Mouse (Mus musculus): ENCODE data around the gene Gtpbp6. TPM values are rescaled to one million over a fixed set of nuclear protein-coding genes. Genes with fewer than 3 reads are reported as not detected.

Gene Gtpbp6
- polyA plus RNA-seq, 1 experiment from 2014 or later, result 38.2 TPM

GRCm38 (mm10) chr5:110106901-110107564, 964 bp downstream of the Gtpbp6 start:
- peak overlapping the region; percentile 77 for H3K9ac ChIP-seq
- no peaks in the 10 kb centered on the region for H3K27me3 ChIP-seq
- H3K4me2 ChIP-seq (replicated peaks), result peak overlapping the region; percentile 80
- peaks cover 18% of the 10 kb centered on the region for H3K4me1 ChIP-seq
- peak overlapping the region; percentile 99 for H3K27ac ChIP-seq (replicated peaks)
- H3K36me3 ChIP-seq, result peaks cover 38% of the 10 kb centered on the region
- WGBS, result 13% methylated on average over 41 of the region's 41 CpGs
- H3K4me3 ChIP-seq (replicated peaks), result peak overlapping the region; percentile 77
- ATAC-seq (ENCODE audit: insufficient number of reproducible peaks, low FRiP score, low TSS enrichment, low read depth), result peak; percentile 25; the same call in 1 of the 2 replicates
- 0 out of 2 replicates have a peak, but pooled peaks cover 3% of the 10 kb centered on the region for H3K9me3 ChIP-seq (replicated peaks)

DNA sequence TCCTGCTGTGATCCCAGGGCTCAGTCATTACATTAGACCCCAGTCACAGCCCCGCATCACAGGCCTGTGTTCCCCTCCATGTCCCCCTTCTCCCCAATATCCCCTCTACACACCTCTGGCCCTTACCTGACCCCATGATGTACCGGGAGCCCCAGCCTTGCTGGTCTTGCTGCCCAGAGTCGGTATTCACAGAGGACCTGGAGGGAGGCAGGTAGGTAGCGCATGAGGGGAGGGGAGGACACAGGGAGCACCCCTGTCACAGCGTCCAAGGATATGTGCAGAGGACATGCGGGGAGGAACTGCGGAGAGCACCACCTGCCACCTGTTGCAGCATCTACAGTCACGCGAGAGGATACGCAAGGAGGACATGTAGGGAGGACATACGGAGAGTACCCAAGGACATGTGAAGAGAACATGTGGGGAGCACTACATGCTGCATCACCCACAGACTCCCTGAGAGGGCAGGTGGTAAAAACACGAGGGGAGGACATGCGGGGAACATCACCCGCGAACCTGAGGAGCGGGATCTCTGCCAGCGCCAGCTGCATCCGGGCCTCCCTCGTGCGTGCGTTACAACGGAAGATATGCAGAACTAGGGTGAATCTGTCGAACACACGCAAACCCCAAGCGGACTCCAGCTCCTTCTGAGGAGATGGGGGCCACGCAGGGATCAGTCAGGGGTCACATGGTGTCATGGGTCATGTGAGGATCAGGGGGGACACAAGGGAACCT, 1.7 kb downstream of the Gtpbp6 start:
- 0 out of 2 replicates have a peak, but pooled peaks cover 3% of the 10 kb centered on the region for H3K9me3 ChIP-seq (replicated peaks)
- peak overlapping the region; percentile 80 for H3K4me2 ChIP-seq (replicated peaks)
- no peak for ATAC-seq (ENCODE audit: insufficient number of reproducible peaks, low FRiP score, low TSS enrichment, low read depth)
- 94% methylated on average over 26 of the region's 26 CpGs for WGBS
- H3K27me3 ChIP-seq, result no peaks in the 10 kb centered on the region
- H3K4me3 ChIP-seq (replicated peaks), result peak overlapping the region; percentile 77
- no peak overlapping the region for H3K27ac ChIP-seq (replicated peaks)
- H3K9ac ChIP-seq, result no peak overlapping the region
- H3K36me3 ChIP-seq, result peaks cover 38% of the 10 kb centered on the region
- peaks cover 25% of the 10 kb centered on the region for H3K4me1 ChIP-seq

GRCm38 (mm10) chr5:110104616-110105380, 3.2 kb downstream of the Gtpbp6 start:
- H3K4me3 ChIP-seq (replicated peaks), result no peak overlapping the region
- H3K27me3 ChIP-seq, result no peaks in the 10 kb centered on the region
- H3K9me3 ChIP-seq (replicated peaks), result 0 out of 2 replicates have a peak, but pooled peaks cover 3% of the 10 kb centered on the region
- H3K4me2 ChIP-seq (replicated peaks), result no peak overlapping the region
- H3K4me1 ChIP-seq, result peaks cover 37% of the 10 kb centered on the region
- H3K36me3 ChIP-seq, result peaks cover 38% of the 10 kb centered on the region
- no peak overlapping the region for H3K9ac ChIP-seq
- no peak for ATAC-seq (ENCODE audit: insufficient number of reproducible peaks, low FRiP score, low TSS enrichment, low read depth)
- 95% methylated on average over 36 of the region's 36 CpGs for WGBS
- H3K27ac ChIP-seq (replicated peaks), result no peak overlapping the region

DNA sequence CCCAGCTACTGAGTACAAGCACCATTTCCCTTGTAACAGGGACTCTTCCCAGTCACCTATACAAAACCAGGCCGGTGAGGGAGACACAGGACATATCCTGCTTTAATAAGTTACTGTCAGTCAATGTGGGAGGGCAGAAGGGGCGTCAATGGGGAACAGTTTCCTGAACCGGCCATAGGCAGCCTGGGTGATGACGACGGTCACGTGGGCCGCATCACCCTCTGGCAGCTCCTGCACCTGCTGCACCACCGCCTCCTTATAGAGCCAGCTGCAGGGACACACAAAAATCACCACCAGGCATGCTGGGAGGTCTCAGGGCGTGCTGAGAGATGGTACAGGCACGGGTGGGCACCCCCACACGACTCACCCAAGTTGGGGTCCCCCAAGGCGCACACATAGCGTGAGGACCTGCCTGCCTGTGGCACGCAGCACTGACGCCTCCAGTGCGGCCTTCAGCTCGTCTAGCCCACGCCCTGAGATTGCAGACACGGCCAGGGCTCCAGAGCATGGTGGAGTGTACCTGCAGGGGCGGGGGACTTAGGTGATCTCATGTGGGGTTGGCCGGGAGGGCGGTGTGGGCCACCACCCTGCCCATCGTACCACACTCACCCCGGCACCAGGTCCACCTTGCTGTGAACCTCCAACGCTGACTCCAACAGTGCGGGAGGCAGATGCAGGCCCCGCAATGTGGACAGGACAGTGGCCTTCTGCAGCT, 3.9 kb downstream of the Gtpbp6 start:
- H3K9ac ChIP-seq, result no peak overlapping the region
- H3K4me3 ChIP-seq (replicated peaks), result no peak overlapping the region
- no peak for ATAC-seq (ENCODE audit: insufficient number of reproducible peaks, low FRiP score, low TSS enrichment, low read depth)
- H3K4me1 ChIP-seq, result peaks cover 37% of the 10 kb centered on the region
- H3K27ac ChIP-seq (replicated peaks), result no peak overlapping the region
- H3K36me3 ChIP-seq, result peaks cover 38% of the 10 kb centered on the region
- 0 out of 2 replicates have a peak, but pooled peaks cover 3% of the 10 kb centered on the region for H3K9me3 ChIP-seq (replicated peaks)
- no peak overlapping the region for H3K4me2 ChIP-seq (replicated peaks)
- WGBS, result 95% methylated on average over 27 of the region's 27 CpGs
- no peaks in the 10 kb centered on the region for H3K27me3 ChIP-seq

DNA sequence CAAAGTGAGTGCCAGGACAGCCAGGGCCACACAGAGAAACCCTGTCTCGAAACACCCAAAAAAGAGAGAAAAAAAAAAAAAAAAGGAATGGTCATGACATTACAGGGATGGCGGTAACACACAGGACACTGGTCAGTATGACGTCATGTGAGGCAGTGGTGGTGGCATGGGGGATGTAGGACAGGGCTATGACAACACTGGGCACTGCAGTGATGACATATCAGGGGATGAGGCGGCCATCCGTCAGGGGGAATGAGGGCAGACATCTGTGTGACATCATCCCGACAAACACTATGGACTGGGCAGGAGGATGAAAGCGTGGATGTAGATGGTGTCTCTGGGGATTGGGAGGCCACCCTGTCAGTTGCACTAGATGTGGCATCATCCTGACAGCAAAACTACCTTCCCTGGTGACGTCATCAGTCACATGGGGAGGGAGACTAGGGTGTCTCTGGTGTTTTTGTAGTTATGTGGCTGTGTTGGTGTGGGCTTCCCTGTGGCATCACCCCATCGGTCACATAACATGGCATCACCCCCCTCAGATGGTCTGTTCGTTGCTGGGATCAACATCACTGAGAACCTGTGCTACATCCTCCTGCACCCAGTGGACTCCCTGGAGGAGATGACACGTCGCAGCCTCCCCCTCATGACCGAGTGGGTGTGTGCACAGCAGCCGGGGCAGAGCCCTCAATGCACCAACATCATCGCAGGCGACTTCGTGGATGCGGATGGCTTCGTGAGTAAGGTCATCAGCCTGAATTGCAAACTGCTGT, 5.0 kb downstream of the Gtpbp6 start:
- Histone ChIP-seq H3K4me3 (replicated peaks) (no peak overlapping the region), H3K36me3 (peaks cover 38% of the 10 kb centered on the region), H3K4me2 (replicated peaks) (no peak overlapping the region), H3K9me3 (replicated peaks) (0 out of 2 replicates have a peak, but pooled peaks cover 3% of the 10 kb centered on the region), H3K4me1 (peaks cover 37% of the 10 kb centered on the region), H3K27me3 (no peaks in the 10 kb centered on the region), H3K9ac (no peak overlapping the region), H3K27ac (replicated peaks) (no peak overlapping the region)
- ATAC-seq (ENCODE audit: insufficient number of reproducible peaks, low FRiP score, low TSS enrichment, low read depth), result no peak
- WGBS, result 94% methylated on average over 19 of the region's 19 CpGs

DNA sequence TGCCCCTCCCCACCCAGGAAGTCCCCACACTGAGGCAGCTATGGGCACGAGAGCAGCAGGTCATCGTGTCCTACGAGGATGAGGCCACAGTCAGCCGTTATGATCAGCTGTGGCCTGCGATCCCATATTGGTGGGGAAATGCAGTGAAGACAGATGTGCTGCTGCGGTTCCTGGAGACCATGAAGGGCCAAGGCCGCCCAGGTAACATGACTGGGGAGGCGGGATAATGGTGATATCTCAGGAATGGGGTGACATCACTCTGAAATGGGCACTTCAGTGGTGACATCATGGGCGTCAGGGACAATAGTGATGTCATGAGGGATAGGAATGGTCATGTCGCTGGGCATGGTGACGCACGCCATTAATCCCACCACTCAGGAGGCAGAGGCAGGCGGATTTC, 5.6 kb downstream of the Gtpbp6 start:
- H3K27ac ChIP-seq (replicated peaks), result no peak overlapping the region
- H3K4me3 ChIP-seq (replicated peaks), result no peak overlapping the region
- H3K9me3 ChIP-seq (replicated peaks), result 0 out of 2 replicates have a peak, but pooled peaks cover 3% of the 10 kb centered on the region
- H3K4me2 ChIP-seq (replicated peaks), result no peak overlapping the region
- H3K4me1 ChIP-seq, result peaks cover 37% of the 10 kb centered on the region
- ATAC-seq (ENCODE audit: insufficient number of reproducible peaks, low FRiP score, low TSS enrichment, low read depth), result no peak
- H3K9ac ChIP-seq, result no peak overlapping the region
- WGBS, result 90% methylated on average over 13 of the region's 13 CpGs
- H3K36me3 ChIP-seq, result peaks cover 38% of the 10 kb centered on the region
- no peaks in the 10 kb centered on the region for H3K27me3 ChIP-seq

DNA sequence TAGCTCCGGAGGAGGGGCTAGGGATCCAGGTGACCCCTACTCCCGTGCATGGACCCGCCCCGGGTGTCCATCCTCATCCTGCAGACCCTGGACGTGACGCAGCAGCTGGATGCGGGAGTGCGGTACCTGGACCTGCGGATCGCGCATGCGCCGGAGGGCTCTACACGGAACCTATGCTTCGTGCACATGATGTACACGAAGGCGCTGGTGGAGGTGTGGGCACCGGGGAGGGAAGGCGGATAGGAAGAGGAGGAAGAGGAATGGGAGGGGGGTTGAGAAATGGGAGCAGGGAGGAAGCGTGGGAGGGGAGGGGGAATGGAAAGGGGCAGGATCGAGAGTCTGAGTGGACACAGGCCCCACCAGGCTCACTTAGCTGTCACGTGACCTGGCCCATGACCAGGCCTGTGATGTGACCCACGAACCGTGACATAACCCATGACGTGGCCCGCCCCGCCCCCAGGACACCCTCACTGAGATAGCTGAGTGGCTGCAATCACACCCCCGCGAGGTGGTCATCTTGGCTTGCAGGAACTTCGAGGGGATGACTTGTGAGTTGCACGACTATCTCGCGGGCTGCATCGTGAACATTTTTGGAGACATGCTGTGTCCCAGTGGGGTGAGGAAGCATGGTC, 6.2 kb downstream of the Gtpbp6 start:
- Histone ChIP-seq H3K9ac (no peak overlapping the region), H3K4me2 (replicated peaks) (peak overlapping the region; percentile 83), H3K9me3 (replicated peaks) (0 out of 2 replicates have a peak, but pooled peaks cover 3% of the 10 kb centered on the region), H3K36me3 (peaks cover 38% of the 10 kb centered on the region), H3K27ac (replicated peaks) (no peak overlapping the region), H3K4me1 (peaks cover 34% of the 10 kb centered on the region), H3K4me3 (replicated peaks) (peak overlapping the region; percentile 38), H3K27me3 (no peaks in the 10 kb centered on the region)
- ATAC-seq (ENCODE audit: insufficient number of reproducible peaks, low FRiP score, low TSS enrichment, low read depth), result no peak
- WGBS, result 18% methylated on average over 34 of the region's 34 CpGs

DNA sequence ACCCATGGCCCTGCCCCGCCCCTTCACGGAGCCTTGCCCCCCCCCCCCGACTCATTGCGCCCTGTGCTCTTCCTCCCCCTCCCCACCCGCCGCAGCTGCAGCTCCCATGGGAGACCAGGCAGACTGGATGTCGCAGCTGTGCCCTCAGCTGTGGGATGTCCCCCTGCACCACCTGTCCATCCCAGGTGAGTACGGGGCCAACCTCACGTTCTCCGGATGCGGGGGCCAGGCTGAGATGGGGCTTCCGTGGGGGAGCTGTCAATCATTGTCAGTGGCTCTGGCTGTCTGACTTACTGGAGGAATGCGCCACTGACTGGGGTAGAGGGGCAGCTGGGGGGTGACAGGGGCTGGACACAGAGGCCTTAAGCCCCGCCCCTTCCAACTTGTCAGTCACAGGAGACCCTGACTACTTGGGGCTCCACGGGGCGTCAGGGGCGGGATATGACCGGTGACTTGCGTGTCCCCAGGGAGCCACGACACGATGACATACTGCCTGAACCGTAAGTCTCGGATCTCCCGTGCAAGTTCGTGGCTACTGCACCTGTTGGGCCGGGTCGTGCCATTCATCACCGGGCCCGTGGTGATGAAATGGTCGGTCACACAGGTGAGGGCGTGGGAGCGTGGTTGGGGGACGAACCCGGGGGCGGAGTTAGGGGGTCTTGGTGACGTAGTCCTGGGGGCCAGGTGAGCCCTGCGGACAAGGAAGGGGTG, 6.9 kb downstream of the Gtpbp6 start:
- ATAC-seq (ENCODE audit: insufficient number of reproducible peaks, low FRiP score, low TSS enrichment, low read depth), result no peak
- H3K9ac ChIP-seq, result no peak overlapping the region
- 0 out of 2 replicates have a peak, but pooled peaks cover 3% of the 10 kb centered on the region for H3K9me3 ChIP-seq (replicated peaks)
- H3K4me2 ChIP-seq (replicated peaks), result peak overlapping the region; percentile 83
- peaks cover 26% of the 10 kb centered on the region for H3K4me1 ChIP-seq
- WGBS, result under 1% methylated on average over 29 of the region's 37 CpGs
- H3K27ac ChIP-seq (replicated peaks), result no peak overlapping the region
- no peaks in the 10 kb centered on the region for H3K27me3 ChIP-seq
- peak overlapping the region; percentile 38 for H3K4me3 ChIP-seq (replicated peaks)
- H3K36me3 ChIP-seq, result peaks cover 33% of the 10 kb centered on the region

- H3K4me3 ChIP-seq (replicated peaks), result peak within 1 kb of the TSS; percentile 38
- H3K27me3 ChIP-seq, result no peaks in the 10 kb centered on the region
- peak; percentile 35; the same call in 1 of the 2 replicates for ATAC-seq (ENCODE audit: insufficient number of reproducible peaks, low FRiP score, low TSS enrichment, low read depth)
- peaks cover 21% of the 10 kb centered on the region for H3K36me3 ChIP-seq
- WGBS, result 6% methylated on average over 25 of the region's 25 CpGs
- peak within 1 kb of the TSS; percentile 17 for H3K27ac ChIP-seq (replicated peaks)
- H3K9me3 ChIP-seq (replicated peaks), result no peaks in the 10 kb centered on the region
- H3K4me2 ChIP-seq (replicated peaks), result peak within 1 kb of the TSS; percentile 83
- H3K9ac ChIP-seq, result no peak within 1 kb of the TSS
- H3K4me1 ChIP-seq, result peaks cover 26% of the 10 kb centered on the region
Observed at GRCm38 (mm10) chr5:110099656-110100580, 8.1 kb downstream of the Gtpbp6 start, which contains the start of gene Plcxd1. TSS of gene Plcxd1 (plus strand) at chr5:110099969.

Data from embryonic facial prominence, embryonic 15.5 days (tissue).